Mouse (Mus musculus) ovary, postnatal 14 days (tissue): ENCODE data around the gene Slx1b.
"Not testable (repeated sequence)": the region's sequence is repeated elsewhere in the genome, so short reads cannot be mapped to it uniquely, and the experiment has no call there.

Experiments used
- DNase-seq: peaks from one replicate; pipeline ENCODE4 v3.0.0; 2022; ENCODE audit warnings: low spot score

The Slx1b gene

DNA sequence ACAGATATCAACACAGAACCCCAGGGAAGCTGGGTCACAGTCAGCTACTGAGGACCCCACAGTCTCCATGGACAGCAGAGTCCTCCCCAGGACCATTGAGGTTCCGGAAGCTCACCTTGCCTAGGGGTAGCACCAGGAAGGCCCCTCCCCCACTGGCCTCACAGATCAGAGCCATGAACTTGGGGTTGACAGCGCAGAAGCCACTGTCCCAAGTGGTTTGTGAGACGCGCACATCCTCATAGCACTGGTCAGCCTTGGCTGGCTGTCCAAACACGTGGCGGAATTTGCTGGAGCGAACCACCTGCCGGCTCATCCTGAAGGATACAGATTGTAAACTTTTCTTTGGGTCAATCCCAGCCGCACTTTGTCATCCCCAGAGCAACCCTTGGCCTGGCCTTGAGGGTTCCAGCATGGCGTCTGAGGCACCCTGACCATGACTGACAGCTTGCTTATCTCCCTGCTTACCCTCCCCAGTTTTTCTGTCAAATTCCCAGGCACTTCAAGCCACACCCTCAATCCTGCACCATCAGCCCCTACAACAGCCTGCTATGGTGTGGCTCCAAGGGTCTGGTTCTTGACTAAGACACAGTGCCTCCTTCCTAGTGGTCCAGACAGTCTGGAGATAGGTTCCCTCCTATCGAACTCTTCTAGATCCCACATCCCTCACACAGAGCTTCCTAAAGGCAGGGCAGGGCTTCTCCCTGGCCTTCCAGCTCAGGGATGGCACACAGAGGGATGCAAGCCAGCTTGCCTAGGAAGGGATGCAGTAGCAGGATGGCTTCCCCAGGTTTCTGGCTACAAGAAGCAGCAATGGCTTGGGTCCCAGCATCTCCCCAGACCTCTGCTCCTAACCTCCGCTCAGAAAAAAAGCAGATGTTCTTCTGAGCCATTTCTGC lies 7.5 kb upstream of the Slx1b start:
- DNase-seq = no peak

DNA sequence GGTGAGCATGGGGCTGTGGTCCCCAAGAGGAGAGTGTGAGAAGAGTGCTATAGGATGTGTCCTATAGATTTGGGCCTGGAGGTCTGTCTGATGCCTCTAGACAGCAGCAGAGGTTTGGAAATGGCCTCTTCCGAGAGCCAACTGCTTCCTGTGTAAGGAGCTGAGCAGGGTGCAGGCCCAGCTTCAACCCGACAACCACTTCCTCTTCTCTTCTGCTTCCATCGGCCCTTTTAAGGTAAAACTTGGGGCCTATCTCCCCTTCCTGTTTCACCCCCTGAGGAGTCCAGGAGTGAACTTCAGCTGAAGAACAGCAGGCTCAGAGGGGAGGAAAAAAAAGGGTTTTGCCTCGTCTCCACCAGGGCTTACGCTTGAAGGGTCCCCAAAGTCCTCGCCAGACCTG lies 6.8 kb upstream of the Slx1b start:
- DNase-seq = no peak

DNA sequence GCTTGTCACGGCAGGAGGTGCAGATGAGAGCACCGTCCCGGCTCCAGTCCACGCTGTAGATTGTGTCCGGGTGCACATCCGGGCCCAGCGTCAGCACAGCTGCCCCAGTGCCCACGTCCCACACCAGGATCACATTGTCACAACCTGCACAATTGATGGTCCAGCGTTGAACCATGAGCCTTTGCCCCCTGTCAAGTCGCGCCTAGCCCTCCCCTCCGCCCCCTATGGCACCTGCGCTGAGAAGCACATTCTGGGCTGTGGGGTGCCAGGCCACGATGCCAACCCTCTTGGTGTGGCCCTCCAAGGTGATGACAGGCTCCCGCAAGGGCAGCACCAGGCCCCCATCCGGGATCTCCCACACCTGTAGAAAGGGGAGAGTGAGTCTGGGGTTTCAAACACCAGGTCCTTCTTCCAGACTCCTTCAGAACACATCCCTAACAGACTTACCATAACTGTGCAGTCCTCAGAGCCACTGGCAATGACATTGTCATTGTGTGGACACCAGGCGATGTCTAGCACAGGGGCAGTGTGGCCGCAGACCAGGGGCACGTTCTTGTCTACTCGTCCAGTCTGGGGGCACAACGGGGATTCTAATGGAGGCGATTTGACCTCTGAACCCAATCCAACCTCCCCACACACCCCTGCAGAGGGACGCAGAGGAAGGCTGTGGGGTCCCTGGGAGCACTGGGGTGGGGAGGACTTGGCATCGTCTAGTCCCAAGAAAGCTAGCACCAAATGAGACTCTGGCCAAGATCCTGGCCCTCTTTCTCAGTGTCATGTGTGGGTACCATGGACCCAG lies 6.2 kb upstream of the Slx1b start:
- DNase-seq = no peak

GRCm38 (mm10) chr7:126701070-126701469 lies 5.5 kb upstream of the Slx1b start:
- peak; percentile 86 for DNase-seq

DNA sequence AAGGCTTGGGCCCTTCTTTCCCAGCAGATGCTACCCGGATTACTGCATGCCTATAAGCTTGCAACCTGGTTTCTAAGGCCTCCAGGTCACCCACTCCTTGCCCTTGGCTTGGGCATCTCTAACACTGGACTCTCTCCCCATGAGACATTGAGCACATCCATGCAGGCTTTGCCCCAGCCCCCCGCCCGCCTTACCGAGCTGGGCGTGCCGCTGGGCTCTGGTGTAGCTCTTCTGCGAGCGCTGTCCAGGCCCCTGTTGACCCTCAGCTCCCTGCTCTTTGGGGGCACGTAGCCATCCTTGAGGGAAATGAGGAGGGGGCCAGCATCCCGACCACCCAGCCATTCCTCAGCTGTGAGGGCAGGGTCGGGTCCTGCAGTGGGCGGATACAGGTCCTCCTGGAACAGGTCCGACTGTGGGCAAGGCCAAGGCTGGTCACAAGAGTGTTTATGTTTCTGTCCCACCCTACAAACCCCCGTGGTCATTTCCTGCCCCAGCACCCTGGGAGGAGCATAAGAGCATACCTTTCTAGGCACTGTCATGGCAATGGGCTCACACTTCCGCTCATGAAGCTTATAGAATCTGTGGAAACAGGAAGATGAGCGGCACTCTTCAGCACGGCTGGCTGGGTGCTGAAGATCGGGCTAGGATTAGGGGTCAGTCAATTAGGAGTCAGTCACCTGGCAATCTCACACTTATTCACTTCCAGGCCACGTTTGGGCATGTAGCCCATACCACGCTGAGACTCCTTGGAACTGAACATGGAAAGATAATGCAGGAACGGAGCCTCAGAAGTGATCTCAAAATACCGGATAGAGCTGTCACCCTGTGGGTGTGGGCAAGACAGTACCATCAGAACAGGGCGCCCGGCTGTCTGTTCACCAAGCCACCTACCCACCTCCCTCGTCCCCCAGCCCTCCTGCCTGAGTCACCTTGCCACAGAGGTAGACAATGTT lies 4.8 kb upstream of the Slx1b start:
- DNase-seq = no peak

DNA sequence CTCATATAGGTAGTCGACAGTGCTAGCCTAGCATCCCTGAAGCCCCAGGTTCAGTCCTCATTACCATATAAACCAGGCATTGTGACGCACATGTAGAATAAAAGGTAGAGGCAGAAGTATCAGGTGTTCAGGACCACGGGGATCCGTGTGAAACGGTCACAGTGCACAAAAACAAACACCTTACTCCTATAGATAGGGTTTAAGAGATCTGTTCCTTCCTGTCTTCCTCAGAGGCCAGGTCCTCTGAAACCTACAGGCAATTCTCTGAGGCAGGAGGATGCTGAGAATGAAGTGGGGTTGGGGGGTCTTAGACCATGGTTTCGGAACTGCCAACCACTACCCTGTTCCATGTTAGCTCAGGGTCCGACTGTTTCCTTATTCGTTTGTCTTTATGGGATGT lies 2.3 kb upstream of the Slx1b start:
- no peak for DNase-seq

GRCm38 (mm10) chr7:126696886-126697285 lies 1.3 kb upstream of the Slx1b start:
- no peak for DNase-seq

GRCm38 (mm10) chr7:126696303-126696702 lies 719 bp upstream of the Slx1b start:
- no peak for DNase-seq

GRCm38 (mm10) chr7:126695210-126695611 lies 373 bp downstream of the Slx1b start, which contains the start of gene Bola2:
Gene Bola2 (plus strand): TSS chr7:126695401.
- DNase-seq = peak; percentile 51

DNA sequence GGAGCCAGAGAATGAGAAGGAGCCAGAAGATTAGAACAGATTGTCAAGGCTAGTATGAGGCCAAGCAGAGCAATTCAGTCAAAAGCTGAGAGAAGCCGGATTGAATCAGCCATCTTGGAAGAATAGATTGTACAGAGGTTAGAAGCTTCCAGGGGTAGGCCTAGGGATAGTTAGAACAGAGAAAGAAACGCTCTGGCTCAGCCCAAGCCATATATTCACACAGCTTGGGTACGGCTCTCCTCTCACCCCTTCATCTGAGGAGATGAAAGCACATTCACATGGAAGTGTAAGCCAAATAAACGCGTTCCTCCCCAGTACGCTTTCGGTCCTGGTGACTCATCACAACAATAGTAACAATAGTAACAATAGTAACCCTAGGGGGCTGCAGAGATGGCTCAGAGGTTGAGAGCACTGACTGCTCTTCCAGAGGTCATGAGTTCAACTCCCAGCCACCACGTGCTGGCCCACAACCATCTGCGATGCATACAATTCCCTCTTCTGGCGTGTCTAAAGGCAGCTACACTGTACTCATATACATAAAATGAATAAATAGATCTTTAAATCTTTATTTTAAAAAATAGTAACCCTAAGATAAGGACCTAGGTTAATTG lies 1.0 kb downstream of the Slx1b start:
- DNase-seq = no peak

DNA sequence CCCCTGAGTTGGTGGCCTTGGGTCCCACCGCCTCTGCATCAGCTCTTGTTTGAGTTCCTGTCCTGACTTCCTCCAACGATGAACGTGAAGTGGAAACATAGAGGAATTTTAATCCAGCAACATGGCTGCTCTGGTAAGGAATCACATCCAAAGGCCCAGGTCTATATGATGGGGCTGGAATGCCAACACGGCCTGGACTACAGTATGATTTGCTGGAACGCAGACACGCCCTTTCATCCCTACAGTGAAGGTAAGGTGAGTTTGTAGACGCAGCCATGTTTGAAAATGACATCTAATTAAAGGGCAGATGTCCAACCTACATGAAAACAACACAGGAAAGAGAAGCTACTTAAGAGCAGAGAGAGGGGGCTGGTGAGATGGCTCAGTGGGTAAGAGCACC lies 1.8 kb downstream of the Slx1b start:
- DNase-seq = no peak

DNA sequence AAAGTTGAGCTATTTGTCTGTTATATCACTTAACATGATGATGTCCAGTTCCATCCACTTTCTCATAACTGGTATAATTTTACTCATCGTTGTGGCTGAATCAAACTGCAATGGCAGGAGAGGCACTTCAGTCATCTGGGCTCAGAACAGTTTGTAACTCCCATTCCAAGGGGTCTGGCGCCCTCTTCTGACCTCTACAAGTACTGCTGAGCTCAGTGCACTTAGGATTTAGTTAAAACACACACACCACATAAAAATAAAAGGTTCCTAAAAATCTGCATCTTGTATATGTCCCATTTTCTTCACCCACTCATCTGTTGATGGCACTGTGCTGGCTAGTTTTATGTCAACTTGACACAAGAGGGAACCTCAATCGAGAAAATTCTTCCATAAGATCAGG lies 2.3 kb downstream of the Slx1b start:
- DNase-seq = peak; percentile 81

GRCm38 (mm10) chr7:126692426-126692825 lies 3.2 kb downstream of the Slx1b start:
- no peak for DNase-seq

GRCm38 (mm10) chr7:126691676-126692075 lies 3.9 kb downstream of the Slx1b start:
- no peak for DNase-seq

- no peak for DNase-seq
These were observed 4.8 kb downstream of the Slx1b start for GRCm38 (mm10) chr7:126690737-126691136.

- DNase-seq = no peak
These were observed 6.6 kb downstream of the Slx1b start for GRCm38 (mm10) chr7:126689021-126689420.

DNA sequence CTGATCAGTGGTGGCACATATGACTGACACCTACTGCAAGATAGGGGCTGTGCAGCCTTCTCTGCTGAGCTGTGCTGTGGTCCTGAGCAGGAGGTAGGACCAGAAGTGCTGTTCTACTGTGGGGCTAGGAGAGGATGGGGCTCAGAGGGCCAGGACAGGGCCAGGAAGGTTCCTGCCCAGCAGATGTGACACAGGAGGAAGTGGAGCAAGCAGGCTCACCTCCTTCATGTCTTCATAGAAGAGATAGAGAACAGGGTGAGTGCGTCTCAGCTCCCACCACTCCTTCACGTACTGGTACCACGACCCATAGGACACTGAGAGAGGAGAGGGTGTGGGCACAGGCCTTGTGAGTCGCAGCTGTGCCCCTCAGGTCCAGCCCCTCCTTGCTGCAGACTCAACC lies 7.4 kb downstream of the Slx1b start:
- DNase-seq = not testable (repeated sequence)

GRCm38 (mm10) chr7:126681221-126681620 lies 14.4 kb downstream of the Slx1b start:
- no peak for DNase-seq

GRCm38 (mm10) chr7:126679683-126680082 lies 15.9 kb downstream of the Slx1b start:
- no peak for DNase-seq

DNA sequence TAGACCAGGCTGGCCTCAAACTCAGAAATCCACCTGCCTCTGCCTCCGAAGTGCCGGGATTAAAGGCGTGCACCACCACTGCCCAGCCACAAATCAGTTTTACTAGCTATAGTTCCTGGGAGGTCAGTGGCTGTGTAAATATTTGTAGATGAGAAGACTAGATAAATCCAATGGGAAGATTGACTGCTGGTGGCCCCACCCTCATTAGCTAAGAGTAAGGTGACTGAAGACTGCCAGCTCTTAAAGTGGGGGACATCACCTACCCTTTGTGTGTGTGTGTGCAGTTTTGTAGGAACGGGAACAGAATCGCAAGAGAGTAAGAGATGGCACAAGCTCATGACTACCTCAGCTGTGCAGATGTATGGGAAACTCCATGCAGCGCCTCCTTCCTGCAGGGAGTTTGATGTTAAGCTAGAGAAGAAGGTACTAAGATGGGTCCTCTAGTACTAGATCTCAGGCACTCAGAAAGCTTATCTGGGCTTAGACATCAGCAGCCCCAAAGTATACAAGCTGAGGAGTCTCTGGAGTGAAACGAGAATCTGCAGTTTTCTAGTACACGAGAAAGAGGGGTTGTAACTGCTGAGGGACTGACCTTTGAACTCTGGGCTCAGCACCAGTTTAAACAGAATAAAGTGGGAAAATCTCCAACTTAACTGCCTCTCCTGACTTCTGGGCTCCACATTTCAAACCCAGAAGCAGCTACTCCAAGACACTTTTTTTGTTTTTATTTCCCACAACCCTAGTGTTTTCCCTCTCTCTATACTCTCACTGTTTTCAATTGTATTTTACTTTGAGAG lies 16.8 kb downstream of the Slx1b start:
- DNase-seq = no peak
